Mouse (Mus musculus) thymus, adult 2 months (tissue): ENCODE results near the gene Rnf25. TPM values are rescaled to one million over a fixed set of nuclear protein-coding genes. Genes with fewer than 3 reads are reported as not detected.
A peak's percentile ranks its signal among the peaks of the same experiment; 100 is the strongest.

ENCODE experiments used
- DNase-seq: peaks from one replicate; pipeline ENCODE4 v3.0.0; 2021
- H3K27ac ChIP-seq: fragments of 200-500 bp; 2 replicates; pipeline ENCODE4 v1.5.1; 2012; ENCODE audit warnings: low read length, control low read depth; ENCODE audit not compliant: control insufficient read depth, insufficient read depth
- H3K27me3 ChIP-seq: fragments of 200-500 bp; 2 replicates; pipeline ENCODE4 v1.6.1; 2012; ENCODE audit warnings: mild to moderate bottlenecking, low read length, moderate library complexity, mixed read lengths; ENCODE audit not compliant: control insufficient read depth, insufficient read depth
- H3K36me3 ChIP-seq: fragments of 200-500 bp; 2 replicates; pipeline ENCODE4 v1.6.1; 2012; ENCODE audit warnings: mild to moderate bottlenecking, low read length, moderate library complexity; ENCODE audit not compliant: control insufficient read depth, insufficient read depth
- H3K4me1 ChIP-seq: fragments of 200-500 bp; replicated peaks from 2 replicates; pipeline ENCODE4 v1.6.1; 2012; ENCODE audit warnings: low read length; ENCODE audit not compliant: control insufficient read depth, insufficient read depth
- H3K4me3 ChIP-seq: fragments of 200-500 bp; 2 replicates; pipeline ENCODE4 v1.5.1; 2012; ENCODE audit warnings: mild to moderate bottlenecking, low read length, control low read depth, moderate library complexity; ENCODE audit not compliant: control insufficient read depth, insufficient read depth
- CTCF ChIP-seq: fragments of 200-500 bp; IDR thresholded peaks from 2 replicates; pipeline ENCODE4 v1.5.1; 2012; ENCODE audit warnings: mild to moderate bottlenecking, control low read depth, low read length, moderate library complexity, borderline replicate concordance; ENCODE audit not compliant: control insufficient read depth, poor library complexity, insufficient read depth; ENCODE audit errors: extremely low read depth
- POLR2A ChIP-seq: fragments of 200-500 bp; IDR thresholded peaks from 2 replicates; pipeline ENCODE4 v1.6.1; 2012; ENCODE audit warnings: mild to moderate bottlenecking, low read length, control low read depth, moderate library complexity; ENCODE audit not compliant: control insufficient read depth, poor library complexity, insufficient read depth; ENCODE audit errors: extremely low read depth
- whole genome bisulfite sequencing: fragments of 180-500 bp; shearing (Covaris S2); methylation state at CpG from one replicate; pipeline ENCODE4 v1.1.7; 2018; 5-methylcytosine and 5-hydroxymethylcytosine counted together
- polyA plus RNA-seq: library from polyadenylated mRNA; depleted of rRNA; stranded (reverse); fragments of >200 nt; gene quantifications from 2 replicates; pipeline ENCODE4 v1.2.3, GENCODE M21; 2012

Rnf25 gene
- polyA plus RNA-seq, 1 experiment, result 82.4 TPM

- no peaks in the 10 kb centered on the region for H3K36me3 ChIP-seq
- H3K27ac ChIP-seq, result no peak overlapping the region
- H3K27me3 ChIP-seq, result no peaks in the 10 kb centered on the region
- WGBS, result 100% methylated on average over 1 of the region's 1 CpGs
- TF ChIP-seq POLR2A (no peak), CTCF (no peak)
- H3K4me3 ChIP-seq, result no peak overlapping the region
- DNase-seq, result no peak
- no peaks in the 10 kb centered on the region for H3K4me1 ChIP-seq
Observed at GRCm38 (mm10) chr1:74624183-74624582, 23.0 kb upstream of the Rnf25 start.

GRCm38 (mm10) chr1:74600501-74601266 lies 513 bp downstream of the Rnf25 start:
- Histone ChIP-seq H3K27ac (no peak overlapping the region), H3K36me3 (peaks cover 12% of the 10 kb centered on the region), H3K4me1 (peaks cover 4% of the 10 kb centered on the region; the same call in 1 of the 2 replicates), H3K27me3 (no peaks in the 10 kb centered on the region), H3K4me3 (peak overlapping the region; percentile 91)
- WGBS, result 10% methylated on average over 26 of the region's 26 CpGs
- DNase-seq, result no peak
- no peak for TF ChIP-seq POLR2A
- TF ChIP-seq CTCF, result no peak

GRCm38 (mm10) chr1:74594434-74594833 lies 6.8 kb downstream of the Rnf25 start:
- no peaks in the 10 kb centered on the region for H3K4me1 ChIP-seq
- H3K36me3 ChIP-seq, result peaks cover 36% of the 10 kb centered on the region
- H3K27me3 ChIP-seq, result no peaks in the 10 kb centered on the region
- DNase-seq, result no peak
- no peak overlapping the region for H3K4me3 ChIP-seq
- TF ChIP-seq POLR2A, result no peak
- TF ChIP-seq CTCF, result no peak
- 70% methylated on average over 8 of the region's 8 CpGs for WGBS
- H3K27ac ChIP-seq, result no peak overlapping the region

- peak; percentile 100 for DNase-seq
- Histone ChIP-seq H3K4me1 (peaks cover 6% of the 10 kb centered on the region), H3K27ac (peak within 1 kb of the TSS; percentile 19), H3K27me3 (no peaks in the 10 kb centered on the region), H3K36me3 (no peaks in the 10 kb centered on the region), H3K4me3 (peak within 1 kb of the TSS; percentile 80)
- WGBS, result under 1% methylated on average over 48 of the region's 48 CpGs
- TF ChIP-seq CTCF (no peak), POLR2A (peak; percentile 83)
Observed at GRCm38 (mm10) chr1:74587773-74588445, 13.3 kb downstream of the Rnf25 start, which contains the start of the genes Zfp142 and Bcs1l. Gene Zfp142, minus strand, starts transcription at chr1:74588246. Gene Bcs1l, plus strand, starts transcription at chr1:74588289.

- no peak for DNase-seq
- Histone ChIP-seq H3K4me1 (peaks cover 6% of the 10 kb centered on the region), H3K27me3 (no peaks in the 10 kb centered on the region), H3K27ac (peak overlapping the region; percentile 19), H3K4me3 (peak overlapping the region; percentile 73), H3K36me3 (peaks cover 5% of the 10 kb centered on the region; the same call in 1 of the 2 replicates)
- WGBS, result under 1% methylated on average over 24 of the region's 24 CpGs
- TF ChIP-seq CTCF, result 0 out of 2 replicates have a peak, but pooled peaks have one; percentile 12
- no peak for TF ChIP-seq POLR2A
Observed at GRCm38 (mm10) chr1:74587233-74587772, 13.9 kb downstream of the Rnf25 start.

- TF ChIP-seq CTCF, result no peak
- TF ChIP-seq POLR2A, result no peak
- peaks cover 6% of the 10 kb centered on the region for H3K36me3 ChIP-seq
- H3K27me3 ChIP-seq, result no peaks in the 10 kb centered on the region
- H3K27ac ChIP-seq, result no peak overlapping the region
- WGBS, result 93% methylated on average over 3 of the region's 3 CpGs
- DNase-seq, result no peak
- no peak overlapping the region for H3K4me3 ChIP-seq
- peaks cover 6% of the 10 kb centered on the region for H3K4me1 ChIP-seq
Observed at GRCm38 (mm10) chr1:74584616-74585398, 16.4 kb downstream of the Rnf25 start.
